Mouse (Mus musculus) hindbrain, embryonic 15.5 days (tissue): ENCODE results near the gene Ecd. TPM values are rescaled to one million over a fixed set of nuclear protein-coding genes. Genes with fewer than 3 reads are reported as not detected.

ENCODE experiments used
- ATAC-seq: fragments of 200-750 bp; cut with Nextera tagmentation; 2 replicates; pipeline ENCODE4 v1.8.0; 2017; ENCODE audit warnings: low read depth, moderate number of reproducible peaks, moderate TSS enrichment; ENCODE audit not compliant: low FRiP score
- H3K27ac ChIP-seq: fragments of 300-500 bp; sonication (generic); replicated peaks from 2 replicates; pipeline ENCODE4 v1.5.1; 2015; ENCODE audit warnings: mild to moderate bottlenecking, inconsistent platforms
- H3K27me3 ChIP-seq: fragments of 300-500 bp; sonication (generic); 2 replicates; pipeline ENCODE4 v1.6.1; 2015; ENCODE audit warnings: control low read depth, inconsistent platforms
- H3K36me3 ChIP-seq: fragments of 300-500 bp; sonication (generic); 2 replicates; pipeline ENCODE4 v1.6.1; 2015; ENCODE audit warnings: control low read depth, inconsistent platforms
- H3K4me1 ChIP-seq: fragments of 300-500 bp; sonication (generic); replicated peaks from 2 replicates; pipeline ENCODE4 v1.6.1; 2015; ENCODE audit warnings: control low read depth, inconsistent platforms
- H3K4me2 ChIP-seq: fragments of 300-500 bp; sonication (generic); 2 replicates; pipeline ENCODE4 v1.6.1; 2015; ENCODE audit warnings: moderate library complexity, mild to moderate bottlenecking, inconsistent platforms
- H3K4me3 ChIP-seq: fragments of 300-500 bp; sonication (generic); 2 replicates; pipeline ENCODE4 v1.5.1; 2015; ENCODE audit warnings: mild to moderate bottlenecking, inconsistent platforms
- H3K9ac ChIP-seq: fragments of 300-500 bp; sonication (generic); 2 replicates; pipeline ENCODE4 v1.6.1; 2015; ENCODE audit warnings: inconsistent platforms
- H3K9me3 ChIP-seq: fragments of 300-500 bp; sonication (generic); 2 replicates; pipeline ENCODE4 v1.6.1; 2016; ENCODE audit warnings: control low read depth, inconsistent platforms
- WGBS: fragments of 180-500 bp; shearing (Covaris S2); methylation state at CpG from one replicate; pipeline ENCODE4 v1.1.7; 2015; 5-methylcytosine and 5-hydroxymethylcytosine counted together
- polyA plus RNA-seq: library from polyadenylated mRNA; unstranded; fragments of >200 nt; fragmentation: Nextera tagmentation; extraction: Ambion mirVana; gene quantifications from 2 replicates; pipeline ENCODE4 v1.2.1, GENCODE M21; 2015

Gene Ecd
- polyA plus RNA-seq, 1 experiment from 2014 or later: 49.6 TPM

DNA sequence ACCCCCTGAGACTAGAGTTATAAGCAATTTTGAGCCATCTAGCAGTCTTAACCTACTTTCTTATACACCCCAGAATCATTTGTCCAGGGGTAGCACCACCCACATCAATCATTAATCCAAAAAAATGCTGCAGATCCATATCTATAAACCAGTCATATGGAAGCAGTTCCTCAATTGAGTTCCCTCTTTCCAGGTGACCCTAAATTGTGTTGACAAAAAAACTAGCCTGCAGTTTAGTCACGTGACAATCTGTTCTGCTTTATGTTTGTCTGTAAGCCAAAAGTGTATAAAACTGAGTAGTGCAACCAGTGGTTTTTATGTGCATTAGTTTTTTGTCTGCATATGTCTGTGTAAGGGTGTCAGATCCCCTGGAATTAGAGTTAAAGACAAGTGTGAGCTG lies 23.9 kb upstream of the Ecd start:
- no peak for ATAC-seq
- Histone ChIP-seq H3K36me3 (peaks cover 39% of the 10 kb centered on the region), H3K9me3 (no peaks in the 10 kb centered on the region), H3K9ac (no peak overlapping the region), H3K27me3 (no peaks in the 10 kb centered on the region), H3K4me2 (no peak overlapping the region), H3K4me3 (no peak overlapping the region), H3K4me1 (no peaks in the 10 kb centered on the region), H3K27ac (no peak overlapping the region)
- 95% methylated on average over 1 of the region's 1 CpGs for WGBS

DNA sequence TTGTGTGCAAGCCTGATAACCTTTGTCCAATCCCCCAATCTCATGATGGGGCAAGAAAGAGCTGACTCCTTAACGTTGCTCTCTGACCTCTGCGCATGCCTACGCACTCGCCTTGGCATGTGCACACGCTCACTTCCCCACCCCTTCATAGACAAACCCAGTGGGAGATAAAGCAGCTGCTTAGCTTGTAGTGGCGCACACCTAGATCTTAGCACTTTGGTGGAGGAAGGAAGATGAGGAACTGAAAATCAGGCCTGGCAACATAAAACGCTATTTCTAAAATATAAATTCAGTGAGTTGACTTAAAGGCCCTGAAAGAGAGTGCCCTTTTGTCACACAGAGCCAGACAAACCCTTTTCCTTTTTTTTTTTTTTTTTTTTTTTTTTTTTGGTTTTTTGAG lies 22.9 kb upstream of the Ecd start:
- Histone ChIP-seq H3K27ac (no peak overlapping the region), H3K36me3 (peaks cover 39% of the 10 kb centered on the region), H3K4me1 (no peaks in the 10 kb centered on the region), H3K9me3 (no peaks in the 10 kb centered on the region), H3K27me3 (no peaks in the 10 kb centered on the region), H3K9ac (no peak overlapping the region), H3K4me2 (no peak overlapping the region), H3K4me3 (no peak overlapping the region)
- 89% methylated on average over 7 of the region's 7 CpGs for WGBS
- ATAC-seq: no peak

DNA sequence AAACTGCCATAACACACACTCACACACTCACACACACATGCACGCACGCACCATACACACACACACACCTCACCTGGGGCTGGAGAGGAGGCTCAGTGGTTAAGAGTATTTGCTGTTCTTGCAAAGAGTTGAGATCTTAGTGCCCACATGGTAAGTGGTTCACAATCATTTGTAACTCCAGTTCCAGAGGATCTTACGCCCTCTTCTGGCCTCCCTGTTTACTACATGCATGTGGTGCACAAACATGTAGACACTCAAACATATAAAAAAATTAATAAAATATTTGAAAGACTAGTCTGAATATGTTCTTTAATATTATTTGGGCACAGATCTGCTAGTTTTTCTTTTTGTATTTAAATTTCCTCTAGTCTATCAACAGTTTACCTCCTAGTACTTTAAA lies 20.4 kb upstream of the Ecd start:
- Histone ChIP-seq H3K27me3 (no peaks in the 10 kb centered on the region), H3K4me1 (no peaks in the 10 kb centered on the region), H3K27ac (no peak overlapping the region), H3K36me3 (peaks cover 50% of the 10 kb centered on the region), H3K4me3 (no peak overlapping the region), H3K9me3 (no peaks in the 10 kb centered on the region), H3K4me2 (no peak overlapping the region), H3K9ac (no peak overlapping the region)
- 95% methylated on average over 3 of the region's 3 CpGs for WGBS
- no peak for ATAC-seq

DNA sequence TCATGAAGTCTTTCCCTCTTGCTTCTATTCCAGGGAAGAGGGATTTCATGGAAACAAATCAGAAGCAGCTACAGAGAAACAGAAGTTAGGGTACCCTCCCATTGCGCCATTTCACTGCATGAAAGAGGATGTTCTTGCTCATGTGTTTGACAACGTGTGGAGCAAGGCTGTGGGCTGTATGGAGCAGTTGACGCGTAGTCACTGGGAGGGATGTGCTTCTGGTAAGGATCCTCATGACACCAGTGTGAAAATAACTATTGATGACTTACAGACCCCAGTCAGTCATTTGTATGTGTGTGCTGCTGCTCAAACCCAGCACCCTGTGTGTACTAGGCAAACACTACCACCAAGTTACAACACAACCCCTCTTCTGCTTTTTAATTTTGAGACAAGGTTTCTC lies 15.3 kb upstream of the Ecd start:
- Histone ChIP-seq H3K4me1 (no peaks in the 10 kb centered on the region), H3K9me3 (no peaks in the 10 kb centered on the region), H3K27ac (no peak overlapping the region), H3K27me3 (no peaks in the 10 kb centered on the region), H3K9ac (no peak overlapping the region), H3K4me3 (no peak overlapping the region), H3K36me3 (peaks cover 82% of the 10 kb centered on the region), H3K4me2 (no peak overlapping the region)
- ATAC-seq: no peak
- WGBS: 97% methylated on average over 4 of the region's 4 CpGs

DNA sequence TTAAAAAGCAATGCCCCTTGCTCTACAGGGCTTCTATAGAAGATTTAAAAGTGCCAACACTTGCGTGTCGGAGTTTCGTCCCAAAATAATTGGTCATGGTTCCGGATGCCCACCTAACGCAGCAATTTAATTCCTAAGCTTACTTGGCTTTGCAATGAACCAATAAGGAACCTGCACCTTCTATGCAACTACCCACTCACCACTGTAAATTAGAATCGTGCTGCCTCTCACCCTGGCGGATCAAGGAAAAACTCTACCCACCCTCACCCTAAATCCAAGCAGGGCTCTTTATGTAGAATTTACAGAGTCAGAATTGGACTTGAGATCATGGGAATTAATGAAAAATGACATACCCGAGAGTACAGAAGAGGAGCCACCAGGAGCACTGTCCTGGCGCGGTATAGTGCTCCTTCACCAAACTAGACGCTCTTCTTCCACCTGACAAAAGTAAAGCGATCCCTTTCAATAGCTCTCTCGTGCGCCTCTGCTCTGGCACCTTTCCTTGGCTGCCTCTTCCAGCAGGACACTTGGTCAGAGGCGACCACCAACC lies 405 bp downstream of the Ecd start:
- Histone ChIP-seq H3K4me2 (peak overlapping the region; percentile 61), H3K4me3 (peak overlapping the region; percentile 70), H3K36me3 (peaks cover 19% of the 10 kb centered on the region), H3K9ac (peak overlapping the region; percentile 69), H3K9me3 (no peaks in the 10 kb centered on the region), H3K4me1 (peaks cover 25% of the 10 kb centered on the region), H3K27ac (peak overlapping the region; percentile 76), H3K27me3 (no peaks in the 10 kb centered on the region)
- WGBS: 3% methylated on average over 15 of the region's 15 CpGs
- peak; percentile 79 for ATAC-seq

DNA sequence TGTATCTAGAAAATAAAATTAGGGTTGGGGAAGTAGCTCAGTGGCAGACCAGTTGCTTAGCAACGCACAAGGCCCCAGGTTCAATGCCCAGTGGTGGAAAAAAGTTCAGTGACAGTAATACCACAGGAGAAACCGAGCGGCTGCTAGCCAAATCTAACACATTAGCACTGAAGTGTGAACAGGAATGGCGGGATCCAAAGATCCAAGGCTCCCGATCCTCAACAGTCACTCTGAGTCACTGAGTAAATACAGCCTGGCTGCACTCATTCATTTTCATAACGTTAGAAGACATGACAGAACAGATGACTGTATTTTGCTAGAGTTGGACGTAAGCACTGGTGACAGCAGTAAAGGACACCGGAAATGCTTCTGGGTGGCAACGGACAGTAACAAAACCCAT lies 2.0 kb downstream of the Ecd start:
- Histone ChIP-seq H3K4me3 (no peak overlapping the region), H3K4me2 (no peak overlapping the region), H3K4me1 (peaks cover 25% of the 10 kb centered on the region), H3K27me3 (no peaks in the 10 kb centered on the region), H3K9me3 (no peaks in the 10 kb centered on the region), H3K36me3 (peaks cover 21% of the 10 kb centered on the region), H3K9ac (no peak overlapping the region), H3K27ac (no peak overlapping the region)
- ATAC-seq: no peak
- 90% methylated on average over 9 of the region's 9 CpGs for WGBS

DNA sequence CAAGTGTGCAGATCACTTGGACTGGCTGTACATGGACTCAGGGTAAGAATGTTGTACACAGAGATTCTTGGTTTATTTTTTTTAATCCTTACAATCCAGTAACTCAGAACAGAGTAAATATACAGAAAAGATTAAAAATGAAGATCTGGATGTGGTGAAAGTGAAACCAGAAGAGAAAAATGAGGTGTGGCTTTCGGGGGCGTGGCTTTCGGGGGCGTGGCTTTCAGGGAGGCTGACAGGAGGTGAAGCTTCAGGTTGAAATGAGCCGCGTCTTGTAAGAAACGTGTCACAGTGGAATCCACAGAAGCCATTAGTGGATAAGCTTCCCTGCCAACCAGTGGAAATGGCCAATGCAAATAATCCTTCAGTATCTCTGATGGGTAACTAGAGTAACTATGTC lies 7.1 kb downstream of the Ecd start:
- Histone ChIP-seq H3K27ac (no peak overlapping the region), H3K4me1 (no peaks in the 10 kb centered on the region; the same call in 1 of the 2 replicates), H3K27me3 (no peaks in the 10 kb centered on the region), H3K4me2 (no peak overlapping the region), H3K9me3 (no peaks in the 10 kb centered on the region), H3K9ac (no peak overlapping the region), H3K36me3 (peaks cover 46% of the 10 kb centered on the region), H3K4me3 (no peak overlapping the region)
- ATAC-seq: no peak
- 90% methylated on average over 7 of the region's 7 CpGs for WGBS

DNA sequence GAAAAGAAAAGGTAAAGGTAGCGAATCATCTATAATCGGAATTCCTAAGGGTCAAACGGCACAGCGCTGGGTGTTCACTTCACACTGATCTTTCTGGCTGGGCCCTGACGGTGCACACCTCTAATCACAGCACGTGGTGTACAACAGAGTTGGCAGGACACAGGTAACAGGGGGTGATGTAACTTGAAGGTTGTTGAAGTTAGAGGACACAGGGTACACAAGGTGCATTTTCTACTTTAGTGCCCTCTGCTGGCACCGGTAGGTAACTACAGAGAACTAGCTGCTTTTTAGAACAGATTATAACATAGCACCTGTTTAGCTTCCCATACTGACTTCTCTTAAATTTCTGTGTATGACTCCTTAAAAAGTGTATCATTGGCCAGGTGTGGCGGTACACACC lies 7.8 kb downstream of the Ecd start:
- Histone ChIP-seq H3K4me2 (no peak overlapping the region), H3K36me3 (peaks cover 51% of the 10 kb centered on the region), H3K27me3 (no peaks in the 10 kb centered on the region), H3K9me3 (no peaks in the 10 kb centered on the region), H3K9ac (no peak overlapping the region), H3K4me3 (no peak overlapping the region), H3K27ac (no peak overlapping the region), H3K4me1 (no peaks in the 10 kb centered on the region)
- ATAC-seq: no peak
- 88% methylated on average over 8 of the region's 8 CpGs for WGBS

DNA sequence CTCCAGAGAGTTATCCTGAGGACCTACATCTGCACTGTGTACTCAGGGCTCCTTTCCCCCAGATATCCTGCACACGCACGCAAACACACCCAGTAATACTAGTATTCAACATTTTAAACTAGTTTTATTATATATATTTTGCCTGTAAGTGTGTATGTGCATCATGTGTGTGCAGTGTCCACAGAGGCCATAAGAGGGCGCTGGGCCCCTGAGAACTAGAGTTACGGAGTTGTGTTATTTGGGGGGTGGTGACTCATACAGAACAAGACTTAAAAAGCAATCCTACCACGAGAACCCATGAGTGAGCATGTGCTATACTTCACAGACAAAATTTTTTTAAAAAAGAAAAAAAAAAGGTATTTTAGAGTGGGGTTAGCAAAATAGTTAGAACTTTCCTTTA lies 8.5 kb downstream of the Ecd start:
- no peak for ATAC-seq
- Histone ChIP-seq H3K27me3 (no peaks in the 10 kb centered on the region), H3K36me3 (peaks cover 53% of the 10 kb centered on the region), H3K27ac (no peak overlapping the region), H3K4me1 (no peaks in the 10 kb centered on the region), H3K4me3 (no peak overlapping the region), H3K9ac (no peak overlapping the region), H3K4me2 (no peak overlapping the region), H3K9me3 (no peaks in the 10 kb centered on the region)
- 96% methylated on average over 5 of the region's 5 CpGs for WGBS

DNA sequence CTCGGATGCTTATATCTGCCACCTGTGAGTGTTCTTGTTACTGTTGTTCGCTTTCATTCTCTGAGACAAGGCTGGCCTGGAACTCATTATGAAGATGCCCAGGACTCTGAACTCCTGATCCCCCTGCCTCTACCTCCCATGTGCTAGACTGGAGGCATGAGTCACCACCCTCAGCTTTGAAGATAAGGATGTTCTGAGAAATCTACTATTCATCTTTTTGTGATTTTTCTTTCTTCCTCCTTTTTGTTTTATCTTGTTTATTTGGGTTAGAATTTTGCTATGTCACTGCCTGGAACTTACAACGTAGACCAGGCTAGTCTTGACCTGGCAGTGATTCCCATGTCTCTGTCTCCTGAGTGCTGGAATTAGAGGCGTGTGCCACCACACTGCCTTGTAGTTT lies 16.6 kb downstream of the Ecd start:
- 95% methylated on average over 4 of the region's 4 CpGs for WGBS
- no peak for ATAC-seq
- H3K36me3 ChIP-seq: peaks cover 75% of the 10 kb centered on the region
- no peaks in the 10 kb centered on the region for H3K27me3 ChIP-seq
- no peak overlapping the region for H3K4me3 ChIP-seq
- no peak overlapping the region for H3K27ac ChIP-seq
- no peak overlapping the region for H3K9ac ChIP-seq
- no peaks in the 10 kb centered on the region for H3K4me1 ChIP-seq
- H3K4me2 ChIP-seq: no peak overlapping the region
- no peaks in the 10 kb centered on the region for H3K9me3 ChIP-seq

DNA sequence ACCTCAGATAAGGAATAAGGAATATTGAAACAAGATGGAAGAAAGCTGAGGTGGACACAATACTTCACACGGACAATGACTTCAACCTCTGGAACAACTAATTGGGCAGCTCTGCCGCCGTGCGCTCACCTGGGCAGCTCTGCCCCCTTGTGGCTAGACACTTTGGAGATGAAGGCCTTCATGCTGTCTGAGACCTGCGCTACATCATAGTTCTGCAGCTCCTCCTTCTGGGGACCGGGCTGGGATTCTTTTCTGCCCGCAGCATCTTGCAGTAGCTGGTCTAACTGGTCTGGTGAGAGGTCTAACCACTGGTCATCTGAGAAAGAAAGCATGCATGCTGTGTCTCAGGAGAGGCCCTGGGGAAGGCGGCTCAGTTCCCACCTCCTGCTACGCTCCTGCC lies 19.4 kb downstream of the Ecd start:
- no peak overlapping the region for H3K4me3 ChIP-seq
- no peak overlapping the region for H3K4me2 ChIP-seq
- 74% methylated on average over 9 of the region's 9 CpGs for WGBS
- no peak for ATAC-seq
- no peak overlapping the region for H3K27ac ChIP-seq
- no peaks in the 10 kb centered on the region for H3K27me3 ChIP-seq
- no peaks in the 10 kb centered on the region for H3K9me3 ChIP-seq
- H3K4me1 ChIP-seq: no peaks in the 10 kb centered on the region
- H3K36me3 ChIP-seq: peaks cover 67% of the 10 kb centered on the region
- H3K9ac ChIP-seq: no peak overlapping the region

DNA sequence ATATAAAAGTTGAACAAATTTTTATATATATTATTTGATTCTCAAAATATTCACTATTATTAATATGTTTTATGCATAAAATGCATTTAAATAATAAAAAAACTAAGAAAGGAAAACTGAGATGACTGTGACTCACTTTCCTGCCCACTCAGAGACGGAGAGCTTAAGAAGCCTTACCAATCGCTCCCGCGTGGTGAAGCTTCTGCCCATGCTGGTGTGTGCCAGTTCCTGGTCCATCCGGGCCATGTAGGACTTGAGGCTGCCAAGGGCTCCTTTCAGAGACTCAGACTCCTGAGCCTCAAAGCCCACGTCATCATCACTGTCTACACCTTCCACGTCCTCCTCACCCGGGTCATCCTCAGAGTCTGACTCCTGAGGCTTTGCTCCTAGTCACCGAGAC lies 23.7 kb downstream of the Ecd start:
- peaks cover 51% of the 10 kb centered on the region for H3K36me3 ChIP-seq
- ATAC-seq: no peak
- H3K4me1 ChIP-seq: no peaks in the 10 kb centered on the region
- 97% methylated on average over 9 of the region's 9 CpGs for WGBS
- no peak overlapping the region for H3K9ac ChIP-seq
- H3K27ac ChIP-seq: no peak overlapping the region
- no peaks in the 10 kb centered on the region for H3K9me3 ChIP-seq
- H3K27me3 ChIP-seq: no peaks in the 10 kb centered on the region
- no peak overlapping the region for H3K4me2 ChIP-seq
- no peak overlapping the region for H3K4me3 ChIP-seq

DNA sequence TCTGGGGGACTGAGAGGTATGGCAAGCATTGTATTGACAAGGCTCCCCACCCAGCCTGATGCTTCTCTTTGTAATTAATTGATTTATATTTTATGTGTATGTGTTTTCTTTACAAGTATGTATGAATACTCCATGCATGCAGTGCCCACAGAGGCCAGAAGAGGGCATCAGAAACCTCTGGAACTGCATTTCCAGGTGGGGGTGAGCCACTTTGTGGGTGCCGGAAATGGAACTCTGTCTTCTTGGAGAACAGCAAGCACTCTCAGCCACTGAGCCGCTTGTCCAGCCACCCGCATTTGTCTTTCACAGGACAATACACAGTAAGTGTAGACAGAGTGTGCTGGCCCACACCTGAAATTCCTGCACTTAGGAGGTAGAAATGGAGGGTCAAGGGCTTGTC lies 28.5 kb downstream of the Ecd start:
- H3K27me3 ChIP-seq: no peaks in the 10 kb centered on the region
- H3K4me3 ChIP-seq: no peak overlapping the region
- H3K4me1 ChIP-seq: no peaks in the 10 kb centered on the region
- H3K9ac ChIP-seq: no peak overlapping the region
- WGBS: 82% methylated on average over 3 of the region's 3 CpGs
- H3K9me3 ChIP-seq: no peaks in the 10 kb centered on the region
- H3K27ac ChIP-seq: no peak overlapping the region
- no peak for ATAC-seq
- peaks cover 27% of the 10 kb centered on the region for H3K36me3 ChIP-seq
- H3K4me2 ChIP-seq: no peak overlapping the region
